Mouse (Mus musculus) limb, embryonic 10.5 days (tissue): ENCODE results near the gene Acads. TPM values are rescaled to one million over a fixed set of nuclear protein-coding genes. Genes with fewer than 3 reads are reported as not detected.
"Not testable (repeated sequence)": the region's sequence is repeated elsewhere in the genome, so short reads cannot be mapped to it uniquely, and the experiment has no call there.

ENCODE experiments used
- DNase-seq: peaks from one replicate; pipeline ENCODE4 v3.0.0-alpha.2; 2017; ENCODE audit warnings: low spot score
- H3K27ac ChIP-seq: fragments of 300-500 bp; sonication (generic); 2 replicates; pipeline ENCODE4 v1.5.1; 2016; ENCODE audit warnings: mild to moderate bottlenecking
- H3K27me3 ChIP-seq: fragments of 300-500 bp; sonication (generic); 2 replicates; pipeline ENCODE4 v1.6.1; 2016; ENCODE audit warnings: low read depth, mild to moderate bottlenecking; ENCODE audit not compliant: poor library complexity, severe bottlenecking
- H3K36me3 ChIP-seq: fragments of 300-500 bp; sonication (generic); 2 replicates; pipeline ENCODE4 v1.6.1; 2016; ENCODE audit warnings: mild to moderate bottlenecking, moderate library complexity
- H3K4me1 ChIP-seq: fragments of 300-500 bp; sonication (generic); 2 replicates; pipeline ENCODE4 v1.6.1; 2016
- H3K4me3 ChIP-seq: fragments of 300-500 bp; sonication (generic); 2 replicates; pipeline ENCODE4 v1.5.1; 2016; ENCODE audit warnings: mild to moderate bottlenecking, moderate library complexity
- H3K9me3 ChIP-seq: fragments of 300-500 bp; sonication (generic); replicated peaks from 2 replicates; pipeline ENCODE4 v1.6.1; 2016; ENCODE audit warnings: mild to moderate bottlenecking
- WGBS: fragments of 180-500 bp; shearing (Covaris S2); methylation state at CpG from one replicate; pipeline ENCODE4 v1.1.7; 2016; 5-methylcytosine and 5-hydroxymethylcytosine counted together
- polyA plus RNA-seq: library from polyadenylated mRNA; unstranded; fragments of >200 nt; fragmentation: Nextera tagmentation; extraction: Ambion mirVana; gene quantifications from 2 replicates; pipeline ENCODE4 v1.2.1, GENCODE M21; 2016

The Acads gene
- polyA plus RNA-seq, 1 experiment from 2014 or later, result 91.9 TPM

- DNase-seq, result no peak
- no peaks in the 10 kb centered on the region for H3K9me3 ChIP-seq
- whole genome bisulfite sequencing, result 93% methylated on average over 22 of the region's 22 CpGs
- H3K4me1 ChIP-seq, result peaks cover 12% of the 10 kb centered on the region
- peaks cover 98% of the 10 kb centered on the region for H3K36me3 ChIP-seq
- no peak overlapping the region for H3K4me3 ChIP-seq
- H3K27ac ChIP-seq, result no peak overlapping the region
- H3K27me3 ChIP-seq, result no peaks in the 10 kb centered on the region
These were observed 8.5 kb upstream of the Acads start for GRCm38 (mm10) chr5:115127421-115128179.

- H3K27ac ChIP-seq, result no peak overlapping the region
- H3K36me3 ChIP-seq, result peaks cover 99% of the 10 kb centered on the region
- 92% methylated on average over 28 of the region's 28 CpGs for WGBS
- H3K4me1 ChIP-seq, result peaks cover 8% of the 10 kb centered on the region; the same call in 1 of the 2 replicates
- no peaks in the 10 kb centered on the region for H3K9me3 ChIP-seq
- H3K4me3 ChIP-seq, result no peak overlapping the region
- DNase-seq, result no peak
- H3K27me3 ChIP-seq, result no peaks in the 10 kb centered on the region
These were observed 7.6 kb upstream of the Acads start for GRCm38 (mm10) chr5:115126578-115127312.

GRCm38 (mm10) chr5:115125211-115125871 lies 6.2 kb upstream of the Acads start:
- Histone ChIP-seq H3K9me3 (no peaks in the 10 kb centered on the region), H3K36me3 (peaks cover 89% of the 10 kb centered on the region), H3K27me3 (no peaks in the 10 kb centered on the region), H3K4me1 (peaks cover 8% of the 10 kb centered on the region; the same call in 1 of the 2 replicates), H3K27ac (peak overlapping the region; percentile 21; the same call in 1 of the 2 replicates), H3K4me3 (no peak overlapping the region)
- WGBS, result 34% methylated on average over 24 of the region's 24 CpGs
- DNase-seq, result peak; percentile 84

GRCm38 (mm10) chr5:115124690-115125089 lies 5.5 kb upstream of the Acads start:
- 93% methylated on average over 6 of the region's 6 CpGs for WGBS
- no peaks in the 10 kb centered on the region for H3K27me3 ChIP-seq
- H3K36me3 ChIP-seq, result peaks cover 83% of the 10 kb centered on the region

GRCm38 (mm10) chr5:115120978-115121377 lies 1.8 kb upstream of the Acads start:
- Histone ChIP-seq H3K36me3 (peaks cover 65% of the 10 kb centered on the region), H3K4me3 (no peak overlapping the region), H3K27me3 (no peaks in the 10 kb centered on the region), H3K4me1 (peaks cover 23% of the 10 kb centered on the region), H3K27ac (no peak overlapping the region), H3K9me3 (no peaks in the 10 kb centered on the region)
- 83% methylated on average over 5 of the region's 5 CpGs for WGBS
- DNase-seq, result no peak

More at GRCm38 (mm10) chr5:115124690-115125089, 5.5 kb upstream of the Acads start:
- no peak overlapping the region for H3K27ac ChIP-seq
- no peak overlapping the region for H3K4me3 ChIP-seq
- no peaks in the 10 kb centered on the region for H3K9me3 ChIP-seq
- peaks cover 8% of the 10 kb centered on the region; the same call in 1 of the 2 replicates for H3K4me1 ChIP-seq
- DNase-seq, result no peak

GRCm38 (mm10) chr5:115117467-115117866 lies 1.7 kb downstream of the Acads start:
- peaks cover 65% of the 10 kb centered on the region for H3K36me3 ChIP-seq
- DNase-seq, result no peak
- 96% methylated on average over 13 of the region's 13 CpGs for WGBS
- H3K27me3 ChIP-seq, result no peaks in the 10 kb centered on the region
- H3K4me1 ChIP-seq, result peaks cover 14% of the 10 kb centered on the region
- H3K27ac ChIP-seq, result no peak overlapping the region
- H3K9me3 ChIP-seq, result no peaks in the 10 kb centered on the region
- H3K4me3 ChIP-seq, result no peak overlapping the region

- H3K27ac ChIP-seq, result no peak overlapping the region
- no peak overlapping the region for H3K4me3 ChIP-seq
- H3K9me3 ChIP-seq, result no peaks in the 10 kb centered on the region
- peaks cover 68% of the 10 kb centered on the region for H3K36me3 ChIP-seq
- H3K27me3 ChIP-seq, result no peaks in the 10 kb centered on the region
- peaks cover 14% of the 10 kb centered on the region for H3K4me1 ChIP-seq
- no peak for DNase-seq
- 88% methylated on average over 3 of the region's 3 CpGs for WGBS
These were observed 2.7 kb downstream of the Acads start for GRCm38 (mm10) chr5:115116426-115116825.

GRCm38 (mm10) chr5:115114501-115114900 lies 4.6 kb downstream of the Acads start:
- no peak for DNase-seq
- Histone ChIP-seq H3K27ac (no peak overlapping the region), H3K36me3 (peaks cover 84% of the 10 kb centered on the region), H3K9me3 (no peaks in the 10 kb centered on the region), H3K27me3 (no peaks in the 10 kb centered on the region), H3K4me1 (peaks cover 17% of the 10 kb centered on the region), H3K4me3 (no peak overlapping the region)
- WGBS, result 93% methylated on average over 8 of the region's 8 CpGs

- WGBS, result 96% methylated on average over 12 of the region's 12 CpGs
- no peak for DNase-seq
- no peaks in the 10 kb centered on the region for H3K27me3 ChIP-seq
- no peaks in the 10 kb centered on the region for H3K9me3 ChIP-seq
- no peak overlapping the region for H3K4me3 ChIP-seq
- peaks cover 86% of the 10 kb centered on the region for H3K36me3 ChIP-seq
- H3K4me1 ChIP-seq, result peaks cover 5% of the 10 kb centered on the region; the same call in 1 of the 2 replicates
- no peak overlapping the region for H3K27ac ChIP-seq
These were observed 5.9 kb downstream of the Acads start for GRCm38 (mm10) chr5:115113244-115113643.

- no peak for DNase-seq
- Histone ChIP-seq H3K27ac (0 out of 2 replicates have a peak overlapping the region, but pooled peaks have one; percentile 1), H3K36me3 (peaks cover 81% of the 10 kb centered on the region), H3K27me3 (no peaks in the 10 kb centered on the region), H3K4me3 (no peak overlapping the region), H3K9me3 (no peaks in the 10 kb centered on the region), H3K4me1 (0 out of 2 replicates have a peak, but pooled peaks cover 4% of the 10 kb centered on the region)
- whole genome bisulfite sequencing, result 94% methylated on average over 8 of the region's 8 CpGs
These were observed 8.0 kb downstream of the Acads start for GRCm38 (mm10) chr5:115111156-115111555.

- H3K27ac ChIP-seq, H3K9me3 ChIP-seq, H3K27me3 ChIP-seq, H3K4me1 ChIP-seq, DNase-seq, H3K4me3 ChIP-seq: not testable (repeated sequence)
- WGBS, result 98% methylated on average over 23 of the region's 23 CpGs
- peaks cover 76% of the 10 kb centered on the region for H3K36me3 ChIP-seq
These were observed 15.9 kb downstream of the Acads start for GRCm38 (mm10) chr5:115103253-115103652.

GRCm38 (mm10) chr5:115102231-115102630 lies 16.9 kb downstream of the Acads start:
- no peak for DNase-seq
- H3K4me1 ChIP-seq, result no peaks in the 10 kb centered on the region
- H3K27ac ChIP-seq, result no peak overlapping the region
- H3K27me3 ChIP-seq, result no peaks in the 10 kb centered on the region
- 92% methylated on average over 2 of the region's 2 CpGs for WGBS
- H3K9me3 ChIP-seq, result no peaks in the 10 kb centered on the region
- H3K4me3 ChIP-seq, result no peak overlapping the region
- peaks cover 80% of the 10 kb centered on the region for H3K36me3 ChIP-seq

GRCm38 (mm10) chr5:115100473-115100872 lies 18.7 kb downstream of the Acads start:
- Histone ChIP-seq H3K4me1 (no peaks in the 10 kb centered on the region), H3K9me3 (no peaks in the 10 kb centered on the region), H3K4me3 (no peak overlapping the region), H3K27me3 (no peaks in the 10 kb centered on the region), H3K27ac (no peak overlapping the region), H3K36me3 (peaks cover 89% of the 10 kb centered on the region)
- DNase-seq, result no peak
- WGBS, result 84% methylated on average over 6 of the region's 6 CpGs
